Mouse (Mus musculus): ENCODE measurements around the gene Fbxl14. TPM values are rescaled to one million over a fixed set of nuclear protein-coding genes. Genes with fewer than 3 reads are reported as not detected.

Fbxl14 gene
- total and polyA plus RNA-seq, 3 experiments: 58.1 to 65.4 TPM; not detected in 1

GRCm38 (mm10) chr6:119487085-119487458 is 7.6 kb downstream of the Fbxl14 start:
- H3K4me1 ChIP-seq (ENCODE audit: control insufficient read depth in 1 of 2, insufficient read depth in 2 of 2, low read length in 2 of 2): peaks cover 0 to 5% of the 10 kb centered on the region in 2 experiments; a peak in 1 of 4 replicates
- H3K27me3 ChIP-seq (ENCODE audit: control insufficient read depth in 1 of 2, insufficient read depth in 2 of 2, low read length in 2 of 2): no peaks in the 10 kb centered on the region
- no peak overlapping the region for H3K4me3 ChIP-seq (ENCODE audit: control insufficient read depth in 1 of 2, insufficient read depth in 1 of 2, low read depth in 2 of 2, low read length in 2 of 2)
- peaks cover 12% of the 10 kb centered on the region for H3K79me2 ChIP-seq (ENCODE audit: control insufficient read depth, insufficient read depth, low read length, poor library complexity)
- TF ChIP-seq EP300 (IDR thresholded peaks at IDR 0.05; ENCODE audit: low read depth in 1 of 2, low read length in 2 of 2): no peak
- no peak for TF ChIP-seq MAX (IDR thresholded peaks at IDR 0.05; ENCODE audit: low read length)
- TF ChIP-seq HCFC1 (IDR thresholded peaks at IDR 0.05; ENCODE audit: low read depth, low read length): no peak
- no peak for TF ChIP-seq TBP (IDR thresholded peaks at IDR 0.05; ENCODE audit: low read depth, low read length)
- no peak for TF ChIP-seq CHD2 (IDR thresholded peaks at IDR 0.05; ENCODE audit: low read length)
- no peak for TF ChIP-seq ZKSCAN1 (IDR thresholded peaks at IDR 0.05; ENCODE audit: low read depth, low read length)
- TF ChIP-seq ZNF384 (IDR thresholded peaks at IDR 0.05; ENCODE audit: low read depth, low read length): no peak
- TF ChIP-seq SIN3A (IDR thresholded peaks at IDR 0.05; ENCODE audit: low read length): no peak
- TF ChIP-seq GATA1 (IDR thresholded peaks at IDR 0.05; ENCODE audit: low read depth, low read length): no peak
- no peak for TF ChIP-seq CTCF (IDR thresholded peaks at IDR 0.05 in 2 of 3, conservative IDR thresholded peaks at IDR 0.05 in 1 of 3; ENCODE audit: control insufficient read depth in 1 of 3, insufficient read depth in 1 of 3, low read depth in 2 of 3, low read length in 3 of 3, poor library complexity in 1 of 3, severe bottlenecking in 1 of 3)
- no peak for TF ChIP-seq ELF1 (IDR thresholded peaks at IDR 0.05; ENCODE audit: low read depth, low read length)
- no peak for TF ChIP-seq NELFE (IDR thresholded peaks at IDR 0.05; ENCODE audit: low read depth, low read length)
- no peak for TF ChIP-seq BHLHE40 (IDR thresholded peaks at IDR 0.05; ENCODE audit: borderline replicate concordance, low read depth, low read length)
- TF ChIP-seq MXI1 (IDR thresholded peaks at IDR 0.05; ENCODE audit: low read depth, low read length): no peak
- peaks cover 3 to 11% of the 10 kb centered on the region in 2 experiments; a peak in 3 of 4 replicates for H3K36me3 ChIP-seq (ENCODE audit: control insufficient read depth in 1 of 2, insufficient read depth in 2 of 2, low read length in 2 of 2)
- H3K27ac ChIP-seq (ENCODE audit: control insufficient read depth, low read depth, low read length): no peak overlapping the region
- H3K9ac ChIP-seq (ENCODE audit: control insufficient read depth, low read depth, low read length, poor library complexity, severe bottlenecking): no peak overlapping the region
- H3K9me3 ChIP-seq (replicated peaks; ENCODE audit: insufficient read depth, low read length): no peaks in the 10 kb centered on the region
- no peak for DNase-seq (ENCODE audit: low read depth, low spot score)

- Histone ChIP-seq H3K4me1 (ENCODE audit: control insufficient read depth in 1 of 2, insufficient read depth in 2 of 2, low read length in 2 of 2) (peaks cover 0 to 5% of the 10 kb centered on the region in 2 experiments; a peak in 1 of 4 replicates), H3K27ac (ENCODE audit: control insufficient read depth, low read depth, low read length) (no peak overlapping the region), H3K27me3 (ENCODE audit: control insufficient read depth in 1 of 2, insufficient read depth in 2 of 2, low read length in 2 of 2) (no peaks in the 10 kb centered on the region), H3K36me3 (ENCODE audit: control insufficient read depth in 1 of 2, insufficient read depth in 2 of 2, low read length in 2 of 2) (peaks cover 1 to 9% of the 10 kb centered on the region in 2 experiments; a peak in 3 of 4 replicates), H3K9me3 (replicated peaks; ENCODE audit: insufficient read depth, low read length) (no peaks in the 10 kb centered on the region), H3K4me3 (ENCODE audit: control insufficient read depth in 1 of 2, insufficient read depth in 1 of 2, low read depth in 2 of 2, low read length in 2 of 2) (no peak overlapping the region), H3K9ac (ENCODE audit: control insufficient read depth, low read depth, low read length, poor library complexity, severe bottlenecking) (no peak overlapping the region), H3K79me2 (ENCODE audit: control insufficient read depth, insufficient read depth, low read length, poor library complexity) (peaks cover 9% of the 10 kb centered on the region)
- no peak for DNase-seq (ENCODE audit: low read depth, low spot score)
- TF ChIP-seq UBTF (IDR thresholded peaks at IDR 0.05; ENCODE audit: borderline replicate concordance, insufficient read depth, low read depth, low read length): no peak
- TF ChIP-seq ZNF384 (IDR thresholded peaks at IDR 0.05; ENCODE audit: low read depth, low read length): no peak
- TF ChIP-seq POLR2AphosphoS5 (IDR thresholded peaks at IDR 0.05; ENCODE audit: borderline replicate concordance, low read depth, low read length): no peak
- TF ChIP-seq USF1 (IDR thresholded peaks at IDR 0.05; ENCODE audit: low read depth, low read length): no peak
- no peak for TF ChIP-seq ZMIZ1 (IDR thresholded peaks at IDR 0.05; ENCODE audit: low read depth, low read length)
- TF ChIP-seq SIN3A (IDR thresholded peaks at IDR 0.05; ENCODE audit: low read length): no peak
- TF ChIP-seq MYB (IDR thresholded peaks at IDR 0.05; ENCODE audit: low read depth, low read length): no peak
- no peak for TF ChIP-seq USF2 (IDR thresholded peaks at IDR 0.05; ENCODE audit: borderline replicate concordance in 1 of 2, insufficient read depth in 1 of 2, low read depth in 1 of 2, low read length in 2 of 2)
- no peak for TF ChIP-seq MAZ (IDR thresholded peaks at IDR 0.05; ENCODE audit: low read depth, low read length)
- no peak for TF ChIP-seq MYC (IDR thresholded peaks at IDR 0.05; ENCODE audit: low read depth, low read length)
- no peak for TF ChIP-seq EP300 (IDR thresholded peaks at IDR 0.05; ENCODE audit: low read depth in 1 of 2, low read length in 2 of 2)
- TF ChIP-seq ZKSCAN1 (IDR thresholded peaks at IDR 0.05; ENCODE audit: low read depth, low read length): no peak
- no peak for TF ChIP-seq TCF12 (IDR thresholded peaks at IDR 0.05; ENCODE audit: low read depth, low read length)
- TF ChIP-seq BHLHE40 (IDR thresholded peaks at IDR 0.05; ENCODE audit: borderline replicate concordance, low read depth, low read length): no peak
- no peak for TF ChIP-seq TBP (IDR thresholded peaks at IDR 0.05; ENCODE audit: low read depth, low read length)
- no peak for TF ChIP-seq SMC3 (IDR thresholded peaks at IDR 0.05; ENCODE audit: low read depth, low read length)
- TF ChIP-seq GABPA (IDR thresholded peaks at IDR 0.05; ENCODE audit: low read depth, low read length): no peak
Observed at GRCm38 (mm10) chr6:119487619-119488018, 8.2 kb downstream of the Fbxl14 start.

Measured in MEL (cell line).